Mouse (Mus musculus) cortical plate, adult 2 months (tissue): ENCODE measurements around the gene Mmp28.

ENCODE experiments used
- CTCF ChIP-seq: fragments of 200-500 bp; IDR thresholded peaks from 2 replicates; pipeline ENCODE4 v1.5.1; 2011; ENCODE audit warnings: mild to moderate bottlenecking, control low read depth, low read length; ENCODE audit not compliant: insufficient read depth; ENCODE audit errors: extremely low read depth
- POLR2A ChIP-seq: fragments of 200-500 bp; IDR thresholded peaks from 2 replicates; pipeline ENCODE4 v1.6.1; 2011; ENCODE audit warnings: mild to moderate bottlenecking, low read length, control low read depth; ENCODE audit not compliant: insufficient read depth; ENCODE audit errors: extremely low read depth

DNA sequence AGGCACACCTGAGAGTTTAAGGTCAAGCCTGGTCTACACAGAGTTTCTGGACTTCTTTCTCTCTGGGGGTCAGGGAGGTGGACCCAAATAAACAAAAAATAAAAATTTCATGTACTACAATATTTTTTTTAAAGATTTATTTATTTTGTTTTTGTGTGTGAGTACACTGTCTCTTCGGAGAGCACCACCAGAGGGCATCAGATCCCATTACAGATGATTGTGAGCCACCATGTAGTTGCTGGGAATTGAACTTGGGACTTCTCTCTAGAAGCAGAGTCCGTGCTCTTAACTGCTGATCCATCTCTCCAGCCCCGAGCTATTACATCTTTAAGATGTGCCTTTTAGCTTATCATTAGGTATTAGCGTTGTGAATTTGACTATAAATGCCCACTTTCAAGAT, 28.6 kb upstream of the Mmp28 start:
- TF ChIP-seq CTCF (peak; percentile 18; the same call in 1 of the 2 replicates), POLR2A (no peak)
